Mouse (Mus musculus) brain, adult 2 months (tissue): ENCODE data around the gene Acp2.
A peak's percentile ranks its signal among the peaks of the same experiment; 100 is the strongest.

ENCODE experiments used
- DNase-seq: peaks from one replicate; pipeline ENCODE4 v3.0.0; 2011; ENCODE audit warnings: low read depth, low spot score

Gene Acp2

DNA sequence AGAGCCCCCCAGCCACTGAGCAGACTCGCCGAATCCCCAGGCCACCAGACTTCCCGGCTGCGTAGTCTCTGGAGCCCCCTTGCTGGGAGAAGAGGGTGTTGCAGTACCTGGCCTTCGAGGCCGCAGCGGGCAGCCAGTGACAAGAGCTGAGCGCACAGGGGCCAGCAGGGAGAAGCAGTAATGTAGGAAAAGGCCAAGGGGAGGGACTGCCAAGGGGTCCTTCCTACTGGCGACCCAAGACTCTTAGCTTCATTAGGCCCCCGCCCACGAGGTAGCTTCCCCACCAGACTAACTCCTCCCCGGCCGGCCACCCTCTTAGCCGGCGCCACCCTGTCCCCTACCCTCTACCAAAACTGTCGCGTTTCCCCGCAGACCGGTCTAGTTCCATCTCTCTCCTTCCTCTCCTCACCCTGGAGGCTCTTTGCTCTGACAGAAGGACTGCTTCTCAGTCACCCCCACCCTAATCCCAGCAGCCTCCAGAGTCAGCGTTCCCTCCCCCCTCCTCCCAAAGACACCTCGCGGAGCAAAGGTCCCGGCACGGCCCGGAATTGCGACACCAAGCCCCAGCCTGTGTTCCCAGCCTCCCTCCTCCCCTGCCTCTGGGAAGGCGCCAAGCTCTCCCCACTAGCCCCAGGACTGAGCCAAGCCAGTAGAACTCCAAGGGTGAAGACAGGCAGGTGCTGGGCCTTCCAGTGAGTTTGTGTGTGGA is 7.9 kb upstream of the Acp2 start:
- DNase-seq: peak; percentile 79

DNA sequence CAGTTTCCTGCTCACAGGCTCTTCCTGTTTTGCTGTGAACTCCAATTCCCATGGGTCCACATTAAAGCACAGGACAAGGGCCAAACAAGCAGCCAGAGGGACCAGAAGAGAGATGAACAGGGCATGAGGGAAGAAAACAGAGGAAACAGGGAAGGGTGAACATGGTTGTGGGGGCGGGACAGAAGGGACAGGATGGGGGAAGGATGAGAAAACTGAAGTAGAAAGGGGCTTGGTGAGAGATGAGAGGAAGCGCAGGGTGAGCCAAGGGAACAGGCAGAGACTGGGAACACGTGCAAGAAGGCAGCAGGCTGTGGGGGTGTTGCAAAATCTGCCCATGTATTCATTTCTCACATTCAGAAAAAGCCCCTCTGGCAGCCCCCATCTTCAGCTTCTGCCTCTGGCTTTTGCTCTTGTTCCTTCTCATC is 6.1 kb upstream of the Acp2 start:
- DNase-seq: peak; percentile 74

DNA sequence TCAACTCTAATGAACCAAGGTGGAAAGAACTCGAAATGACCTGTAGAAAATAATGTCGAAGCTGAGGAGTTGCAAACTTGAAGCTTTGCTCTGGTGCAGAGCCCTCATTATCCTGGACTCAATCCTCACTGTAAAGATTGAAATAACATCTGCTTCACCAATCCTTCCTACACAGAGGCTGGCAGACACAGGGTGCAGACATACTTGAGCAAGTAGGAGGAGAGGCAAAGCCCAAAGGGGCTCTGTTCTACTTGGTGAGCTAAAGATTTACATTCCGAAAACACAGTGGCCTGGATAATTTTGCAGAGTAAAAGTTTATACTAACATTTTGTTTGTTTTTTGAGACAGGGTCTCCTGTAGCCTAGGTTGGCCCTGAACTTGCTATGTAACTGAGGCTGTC is 3.8 kb upstream of the Acp2 start:
- peak; percentile 56 for DNase-seq

DNA sequence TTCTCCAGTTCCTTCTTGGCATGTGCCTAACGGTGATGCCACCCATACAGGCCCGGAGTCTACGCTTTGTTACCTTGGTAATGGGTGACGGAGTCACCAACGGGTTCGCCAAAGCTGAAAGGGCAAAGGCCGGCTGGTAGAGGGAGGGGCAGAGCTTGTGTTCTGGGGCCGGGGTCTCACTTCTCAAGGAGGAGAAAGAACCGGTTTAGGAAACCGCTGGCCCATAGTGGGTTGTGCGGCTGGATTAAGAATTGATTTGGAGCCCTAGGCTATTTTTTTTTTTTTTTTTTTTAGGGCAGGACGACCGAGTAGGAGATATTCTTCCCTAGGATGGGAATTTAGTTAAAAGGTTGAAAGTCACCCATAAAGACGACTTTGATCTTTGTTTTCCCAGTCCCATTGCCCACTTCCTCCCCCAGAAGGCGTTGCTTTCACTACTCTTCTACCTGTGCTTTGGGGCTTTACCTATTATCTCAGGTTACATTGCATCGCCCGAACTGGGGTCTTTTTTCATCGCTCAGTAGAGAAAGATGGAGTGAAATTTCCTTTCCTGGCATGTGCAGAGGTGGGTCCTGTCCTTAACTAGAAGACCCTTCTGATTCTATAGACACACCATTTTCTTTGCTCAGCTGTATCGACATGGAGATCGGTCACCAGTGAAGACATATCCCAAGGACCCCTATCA is 429 bp downstream of the Acp2 start:
- DNase-seq: no peak

DNA sequence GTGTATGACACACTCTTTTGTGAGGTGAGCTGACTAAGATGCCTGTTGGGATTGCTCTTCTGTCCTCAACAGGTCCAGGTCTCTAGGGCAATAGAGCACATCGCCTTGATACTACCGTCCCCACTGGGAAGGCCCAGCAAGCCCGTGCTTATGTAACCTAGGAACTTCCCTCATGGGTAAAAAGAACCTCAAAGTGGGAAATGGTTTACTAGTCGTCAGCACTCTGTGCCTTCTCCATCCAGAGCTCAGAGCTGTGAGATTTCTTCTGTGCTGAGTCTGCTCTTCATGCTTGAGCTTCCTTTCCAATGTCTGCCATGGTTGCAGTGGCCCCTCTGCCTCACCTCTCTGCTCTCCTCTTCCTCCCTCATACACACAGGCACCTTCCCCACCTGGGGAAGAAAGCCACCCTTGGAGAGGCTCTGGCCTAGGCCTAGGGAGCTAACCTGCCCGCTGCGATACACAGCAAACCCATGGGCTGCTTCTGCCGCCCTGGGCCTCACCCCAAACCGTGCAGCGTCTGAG is 3.6 kb downstream of the Acp2 start:
- peak; percentile 45 for DNase-seq

DNA sequence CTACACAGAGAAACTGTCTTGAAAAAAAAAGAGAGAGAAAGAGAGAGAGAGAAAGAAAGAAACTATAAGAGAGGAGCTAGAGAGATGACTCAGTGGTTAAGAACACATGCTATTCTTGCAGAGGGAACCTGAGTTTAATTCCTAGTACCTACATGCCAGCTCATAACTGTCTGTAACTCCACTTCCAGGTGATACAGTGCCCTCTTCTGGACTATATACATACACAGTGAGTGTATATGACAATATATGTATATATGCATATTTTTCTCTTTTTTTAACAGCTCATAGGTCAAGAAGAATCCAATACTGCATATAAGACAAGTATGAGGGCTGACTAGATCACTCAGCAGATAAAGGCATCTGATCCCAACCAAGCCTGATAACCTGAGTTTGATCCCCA is 10.6 kb downstream of the Acp2 start:
- DNase-seq: no peak

DNA sequence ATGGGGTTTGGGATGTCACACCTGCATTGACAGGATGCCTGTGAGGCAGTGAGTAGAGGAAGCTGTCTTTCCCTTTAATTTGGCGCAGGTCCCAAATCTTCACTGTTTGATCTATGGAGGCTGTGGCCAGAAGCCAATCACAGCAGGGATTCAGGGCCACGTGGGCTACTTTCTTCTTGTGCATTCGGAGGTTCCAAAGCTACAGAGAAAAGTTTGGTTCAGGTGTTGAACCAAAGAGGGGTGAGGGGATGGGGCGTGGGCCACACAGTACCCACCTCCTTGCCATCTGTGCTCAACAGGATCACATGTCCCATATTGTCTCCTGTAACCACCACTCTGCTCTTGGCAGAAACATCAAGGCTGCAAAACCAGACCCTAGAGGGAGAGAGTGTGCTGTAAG is 14.3 kb downstream of the Acp2 start:
- DNase-seq: peak; percentile 39

DNA sequence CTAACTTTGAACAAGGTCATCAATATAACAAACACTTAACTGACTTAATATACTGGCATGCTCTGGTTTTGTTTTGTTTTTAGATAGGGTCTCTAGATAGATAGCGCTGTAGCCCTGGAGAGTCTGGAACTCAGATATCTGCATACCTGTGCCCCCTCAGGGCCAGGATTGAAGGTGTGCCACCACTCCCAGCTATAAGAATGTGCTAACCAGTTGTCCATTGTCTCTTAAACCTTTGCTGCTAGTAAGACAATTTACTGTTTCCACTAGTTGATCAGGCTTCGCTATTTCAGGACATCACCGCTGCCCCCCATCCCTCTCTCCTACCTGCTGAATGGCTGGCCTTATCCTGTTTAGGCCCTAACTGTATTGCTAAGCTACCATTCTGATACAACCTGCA is 17.8 kb downstream of the Acp2 start:
- no peak for DNase-seq

DNA sequence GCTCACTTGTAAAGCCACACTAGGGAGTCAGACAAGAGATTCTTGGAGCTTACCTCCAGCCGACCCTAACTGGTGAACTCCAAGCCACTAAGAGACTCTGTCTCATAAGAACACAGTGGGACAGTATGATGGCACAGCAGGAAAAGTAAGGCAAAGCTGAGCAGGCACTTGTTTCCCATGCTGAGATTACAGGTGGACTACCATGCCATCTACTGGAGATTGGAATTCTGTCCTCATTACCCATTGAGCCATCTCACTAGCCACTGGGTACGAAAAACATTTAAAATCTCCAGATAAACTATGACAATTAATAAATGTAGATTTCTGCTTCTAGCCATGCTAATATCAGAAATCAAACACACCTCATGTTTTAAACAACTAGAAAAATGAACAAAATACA is 20.9 kb downstream of the Acp2 start:
- DNase-seq: peak; percentile 47

DNA sequence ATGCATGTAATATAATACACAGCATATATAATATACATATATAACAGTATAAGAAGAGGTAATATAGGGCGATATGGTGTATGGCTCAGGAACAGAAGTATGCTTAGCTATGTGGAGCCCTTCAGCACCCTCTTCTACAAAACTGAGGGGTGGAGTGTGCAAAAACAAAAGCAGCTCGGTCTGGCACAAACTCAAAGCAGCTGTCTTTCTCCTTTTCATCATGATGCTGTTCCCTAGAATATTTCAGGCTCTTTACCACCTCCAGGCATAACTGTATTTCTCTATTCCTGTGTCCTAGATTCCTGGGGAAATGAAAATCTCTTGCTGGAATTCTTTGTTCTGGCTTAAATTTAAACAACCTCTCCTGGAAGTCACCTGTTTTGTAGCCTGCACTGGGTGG is 27.1 kb downstream of the Acp2 start:
- DNase-seq: peak; percentile 84

DNA sequence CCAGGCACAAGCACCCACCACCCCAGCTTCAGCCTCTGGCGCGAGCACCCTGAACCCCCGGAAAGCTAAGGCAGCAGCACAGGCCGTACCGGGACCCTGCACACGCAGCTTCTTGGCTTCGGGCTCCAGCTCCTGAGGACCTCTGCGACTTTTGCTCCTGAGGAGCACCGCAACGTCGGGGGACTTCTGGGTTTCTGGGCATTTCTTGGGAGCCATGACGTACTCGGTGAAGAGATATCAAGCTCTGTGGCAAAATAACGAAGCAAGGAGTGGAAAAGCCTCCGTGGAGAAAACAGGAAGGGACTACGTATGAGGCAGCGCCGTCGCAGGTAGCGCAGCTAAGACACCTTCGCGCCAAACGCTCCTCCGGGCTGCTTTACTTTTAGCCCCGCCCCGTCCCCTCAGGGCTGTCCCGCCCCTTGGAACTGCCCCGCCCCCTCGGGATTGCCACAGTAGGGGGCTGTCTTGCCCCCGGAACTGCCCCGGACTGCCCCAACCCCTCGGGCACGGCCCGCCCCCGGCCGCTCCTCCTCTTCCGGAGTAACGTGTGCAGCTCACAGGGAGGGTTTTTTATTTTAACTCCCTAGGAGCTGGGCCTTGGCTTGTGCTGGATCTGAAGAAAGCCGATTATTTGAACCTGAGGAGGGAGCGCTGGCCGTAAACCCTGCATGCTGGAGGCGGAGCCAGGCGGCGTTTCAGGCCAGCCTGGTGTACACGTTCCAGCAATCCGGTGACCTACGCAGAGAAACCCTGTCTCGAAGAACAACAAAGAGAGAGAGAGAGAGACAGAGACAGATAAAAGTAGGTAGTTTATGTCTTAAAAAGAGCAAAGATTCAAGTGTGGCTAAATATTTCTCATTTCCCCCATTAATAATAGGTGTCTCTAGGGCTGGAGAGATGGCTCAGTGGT is 34.2 kb downstream of the Acp2 start, which contains the start of gene Ddb2:
Gene Ddb2 (minus strand): TSS at position 382 of the 910 bp plus-strand sequence.
- DNase-seq: peak; percentile 98

DNA sequence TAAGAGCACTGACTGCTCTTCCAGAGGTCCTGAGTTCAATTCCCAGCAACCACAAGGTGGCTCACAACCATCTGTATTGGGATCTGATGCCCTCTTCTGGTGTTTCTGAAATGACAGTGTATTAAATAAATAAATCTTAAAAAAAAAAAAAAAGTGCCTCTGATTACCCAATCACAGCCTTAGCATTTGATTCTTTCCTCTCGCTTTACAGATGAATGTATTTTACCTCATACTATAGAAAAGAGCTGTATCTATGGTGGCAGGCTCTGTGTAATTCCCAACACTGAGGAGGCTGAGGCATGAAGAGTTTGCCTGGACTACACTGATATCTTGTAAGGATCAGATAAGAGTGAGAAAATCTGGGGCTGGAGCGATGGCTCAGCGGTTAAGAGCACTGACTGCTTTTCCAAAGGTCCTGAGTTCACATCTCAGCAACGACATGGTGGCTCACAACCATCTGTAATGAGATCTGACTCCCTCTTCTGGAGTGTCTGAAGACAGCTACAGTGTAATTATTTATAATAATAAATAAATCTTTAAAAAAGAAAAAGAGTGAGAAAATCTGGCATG is 34.9 kb downstream of the Acp2 start:
- peak; percentile 43 for DNase-seq

DNA sequence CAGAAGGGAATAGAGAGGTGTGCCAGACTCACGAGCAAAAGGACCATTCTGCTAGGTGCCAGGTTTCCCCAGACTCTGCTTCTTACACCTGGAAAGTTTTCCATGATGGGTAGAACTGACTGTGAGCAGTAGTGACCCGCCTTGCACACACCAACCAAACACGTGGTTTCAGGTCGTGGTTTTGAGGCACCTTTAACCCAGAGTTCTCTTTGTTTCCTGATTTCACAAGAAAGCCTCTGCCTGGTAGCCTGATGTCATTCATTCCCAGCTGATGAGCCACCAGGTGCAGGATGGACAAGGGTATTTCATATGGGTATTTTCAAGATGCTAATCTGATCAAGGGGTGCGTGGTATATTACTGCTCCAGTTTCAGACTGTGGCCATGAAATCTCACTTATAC is 39.9 kb downstream of the Acp2 start:
- no peak for DNase-seq

DNA sequence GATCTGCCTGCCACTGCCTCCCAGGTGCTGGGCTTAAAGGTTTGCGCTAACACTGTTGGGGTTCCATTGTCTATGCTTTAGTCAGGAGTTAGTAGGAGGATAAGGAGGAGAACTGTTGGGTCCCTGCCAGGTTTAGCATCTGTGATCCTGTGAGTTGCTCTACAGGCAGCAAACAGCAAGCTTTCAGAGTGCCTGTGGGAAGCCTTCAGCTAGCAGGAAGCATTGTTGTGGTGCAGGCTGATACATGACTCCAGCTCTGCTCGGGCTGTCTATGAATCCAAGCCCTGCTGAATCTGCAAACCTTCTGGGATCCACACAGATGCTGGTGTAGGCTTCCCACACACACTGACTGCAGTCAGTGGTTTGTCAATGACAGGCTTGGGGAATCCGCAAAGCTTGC is 40.7 kb downstream of the Acp2 start:
- peak; percentile 92 for DNase-seq

DNA sequence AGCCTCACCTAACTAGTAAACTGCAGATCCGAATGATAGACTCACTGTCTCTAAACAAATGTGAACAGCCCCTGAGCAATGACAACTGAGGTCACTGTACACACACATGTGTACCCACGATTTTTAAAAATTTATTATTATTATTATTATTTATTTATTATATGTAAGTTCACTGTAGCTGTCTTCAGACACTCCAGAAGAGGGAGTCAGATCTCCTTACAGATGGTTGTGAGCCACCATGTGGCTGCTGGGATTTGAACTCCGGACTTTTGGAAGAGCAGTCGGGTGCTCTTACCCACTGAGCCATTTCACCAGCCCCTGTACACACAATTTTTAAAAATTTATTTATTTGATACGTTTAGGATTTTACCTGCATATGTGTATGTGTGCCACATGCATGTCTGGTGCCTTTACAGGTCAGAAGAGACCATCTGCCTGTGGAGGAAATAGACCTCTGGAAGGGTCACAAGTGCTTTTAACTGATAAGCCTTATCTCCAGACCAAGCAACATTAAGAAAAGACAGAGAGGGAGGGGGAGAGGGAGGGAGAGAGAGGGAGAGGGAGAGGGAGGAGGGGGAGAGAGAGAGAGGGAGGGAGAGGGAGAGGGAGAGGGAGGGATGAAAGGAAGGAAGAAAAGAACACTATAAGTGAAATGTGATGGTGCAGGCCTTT is 42.0 kb downstream of the Acp2 start:
- DNase-seq: no peak

DNA sequence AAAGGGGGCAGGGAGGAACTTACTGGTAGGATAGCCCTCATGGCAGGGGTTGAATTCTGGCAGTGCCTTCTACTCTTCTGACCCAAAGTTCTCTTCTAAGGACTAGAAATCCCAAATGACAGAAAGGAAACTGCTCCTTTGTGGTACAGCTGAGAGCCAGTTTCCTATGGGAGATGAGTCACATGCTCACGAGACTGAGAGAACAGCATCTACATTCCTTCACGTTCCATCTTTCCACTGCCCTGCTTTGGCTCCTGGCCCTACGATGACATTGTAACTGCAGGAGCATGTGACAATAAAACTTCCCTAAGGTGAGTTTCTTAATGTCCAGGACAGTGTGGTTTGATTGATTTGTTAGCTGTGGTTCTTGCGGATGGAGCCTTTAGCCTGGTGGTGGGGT is 45.7 kb downstream of the Acp2 start:
- DNase-seq: no peak

DNA sequence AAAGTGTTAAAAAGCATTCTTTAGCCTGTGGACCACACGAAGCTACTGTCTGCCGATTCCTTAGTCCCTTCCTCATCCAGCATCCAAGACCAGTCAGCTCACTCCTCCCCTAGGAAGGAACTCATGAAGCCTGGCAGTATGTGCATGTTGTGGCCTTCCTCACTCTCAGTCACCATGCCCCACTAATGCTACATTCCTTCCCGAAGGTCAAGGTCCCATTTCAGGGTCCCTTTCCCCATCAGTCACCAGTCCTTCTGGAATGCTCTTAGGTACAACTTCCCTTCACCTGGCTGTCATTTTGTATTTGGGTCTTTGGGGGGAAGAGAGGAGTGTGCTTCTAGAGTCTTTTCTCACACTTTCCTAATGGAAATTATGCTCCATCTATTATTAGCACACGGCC is 49.3 kb downstream of the Acp2 start:
- DNase-seq: no peak

DNA sequence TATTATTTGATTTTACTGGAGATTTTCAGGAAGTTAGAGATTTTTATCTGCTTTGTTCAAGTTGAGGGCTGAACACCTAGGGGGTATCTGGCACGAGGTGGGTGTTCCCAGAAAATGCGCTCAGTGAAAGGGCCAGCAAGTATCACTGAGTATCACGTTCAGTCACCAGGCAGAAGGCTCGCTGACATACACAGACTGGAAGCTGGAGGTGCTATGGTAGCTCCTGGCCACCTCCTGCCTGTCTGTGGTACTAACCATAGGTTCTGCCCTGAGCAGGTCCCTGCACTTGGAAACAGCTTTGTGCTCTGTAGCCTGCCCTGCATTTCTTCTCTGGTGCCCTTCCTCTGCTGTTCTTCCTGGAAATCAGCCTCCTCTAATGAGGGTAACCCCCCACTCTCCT is 49.8 kb downstream of the Acp2 start:
- no peak for DNase-seq

DNA sequence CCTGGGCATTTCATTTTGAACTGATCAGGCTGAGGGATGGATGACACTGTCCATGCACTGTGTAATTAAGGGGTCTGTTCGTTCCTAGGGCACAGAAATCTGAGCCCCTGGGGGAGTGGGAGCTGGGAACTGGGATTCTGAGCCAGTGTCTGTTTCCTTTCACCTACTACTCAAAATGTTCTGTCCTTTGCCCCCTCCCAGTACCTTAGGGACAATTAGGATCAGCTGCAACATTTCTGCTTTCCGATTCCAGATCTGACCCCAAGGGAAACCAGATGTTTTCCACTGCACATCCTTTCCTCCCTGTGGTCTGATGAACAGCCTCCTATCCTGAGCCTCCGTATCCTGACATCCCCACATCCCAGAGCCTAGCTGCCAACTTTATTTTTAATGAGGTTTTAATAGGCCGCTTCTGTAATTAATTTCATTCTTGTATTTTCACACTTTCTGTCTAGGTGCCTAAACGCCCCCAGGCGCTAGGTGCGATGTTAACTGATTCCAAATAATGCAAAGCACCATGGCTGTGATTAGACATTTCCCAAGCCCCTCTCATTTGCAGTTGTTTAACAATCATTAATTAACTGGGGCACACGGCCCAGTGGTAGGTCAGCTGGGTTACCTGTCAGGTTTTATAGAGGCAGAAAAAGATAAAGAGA is 52.2 kb downstream of the Acp2 start:
- DNase-seq: no peak

DNA sequence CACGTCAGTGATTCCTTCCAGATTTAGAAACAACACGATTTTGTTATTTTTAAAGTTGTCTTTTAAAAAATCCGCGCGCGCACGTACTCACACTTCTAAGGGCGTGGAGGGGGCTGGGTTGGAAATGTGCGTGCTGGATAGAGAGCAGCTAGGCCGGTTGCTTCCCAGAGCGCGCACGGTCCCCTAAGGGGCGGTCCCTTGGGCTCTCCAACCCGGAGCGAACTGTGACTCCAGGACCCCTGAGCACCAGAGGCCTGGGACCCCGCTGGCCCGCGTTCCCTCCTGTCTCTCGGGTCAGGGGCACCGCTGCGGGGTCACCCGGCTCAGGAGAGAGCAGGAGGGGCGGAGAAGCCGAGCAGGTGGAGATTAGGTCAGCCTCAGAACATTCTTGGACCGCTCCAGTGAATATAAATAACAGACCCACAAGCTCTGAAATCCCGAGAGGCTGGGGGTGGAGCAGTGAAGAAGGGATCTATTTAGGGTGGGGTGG is 53.0 kb downstream of the Acp2 start, which contains the start of gene Pacsin3:
Gene Pacsin3 (plus strand): TSS at position 294 of the 490 bp plus-strand sequence.
- peak; percentile 73 for DNase-seq
